Mouse (Mus musculus) ovary, adult 10 weeks (tissue): ENCODE measurements around the gene Gm5797. TPM values are rescaled to one million over a fixed set of nuclear protein-coding genes. Genes with fewer than 3 reads are reported as not detected.

ENCODE experiments used
- polyA plus RNA-seq: library from polyadenylated mRNA; stranded (reverse); fragments of 350-450 nt; fragmentation: Illumina TruSeq; extraction: RNeasy Lipid Tissue Mini Kit (QIAGEN cat#74804); gene quantifications from one replicate; pipeline ENCODE4 v1.2.3, GENCODE M21; 2014

Gene Gm5797
- not detected for polyA plus RNA-seq

GRCm38 (mm10) chr14:7332295-7332694 lies at the start of gene Gm5797:
Gene Gm5797, minus strand, starts transcription at chr14:7332395.

GRCm38 (mm10) chr14:7365034-7365433 lies 32.8 kb upstream of the Gm5797 start, which contains the start of gene Gm8374:
Gene Gm8374, minus strand, starts transcription at chr14:7365134.

GRCm38 (mm10) chr14:7314661-7315060 lies 17.5 kb downstream of the Gm5797 start, which contains the start of gene Gm3739:
Gene Gm3739, minus strand, starts transcription at chr14:7315049.

Other genes starting within 250 kb of the Gm5797 start
- gene Gm3696, start 231.8 kb downstream of the Gm5797 start, polyA plus RNA-seq, result not detected
- not detected for gene Gm6676, start 207.0 kb downstream of the Gm5797 start, polyA plus RNA-seq
- gene Gm3512, start 157.9 kb downstream of the Gm5797 start, polyA plus RNA-seq, result 1.00 TPM
- gene Gm16434, start 137.9 kb downstream of the Gm5797 start, polyA plus RNA-seq, result not detected
- not detected for gene Gm3727, start 67.7 kb downstream of the Gm5797 start, polyA plus RNA-seq
- gene Gm3739, start 17.3 kb downstream of the Gm5797 start, polyA plus RNA-seq, result 0.31 TPM
- not detected for gene Gm8374, start 32.7 kb upstream of the Gm5797 start, polyA plus RNA-seq
- gene Gm3755, start 118.5 kb upstream of the Gm5797 start, polyA plus RNA-seq, result not detected
- not detected for gene Gm3752, start 151.4 kb upstream of the Gm5797 start, polyA plus RNA-seq
- gene Gm3558, start 236.2 kb upstream of the Gm5797 start, polyA plus RNA-seq, result 0.54 TPM